Mouse (Mus musculus) regulatory T cell (primary cell): ENCODE results near the gene Ephb2.

ENCODE experiments used
- in situ Hi-C: fragments of 300-600 bp; cut with MboI, MseI; formaldehyde crosslinking; loops from one replicate; pipeline ENCODE4 v1.15.1; 2025; ENCODE audit warnings: high pct_unique_total_duplicates

The Ephb2 gene

GRCm38 (mm10) chr4:136835621-136836386, at the start of gene Ephb2:
Gene Ephb2 (minus strand): TSS chr4:136835988.
- in situ Hi-C loops: no loop called here

- in situ Hi-C loops: no loop called here
Observed at GRCm38 (mm10) chr4:136878601-136879000, 42.8 kb upstream of the Ephb2 start.

GRCm38 (mm10) chr4:136878171-136878570, 42.4 kb upstream of the Ephb2 start:
- in situ Hi-C loops: no loop called here

- in situ Hi-C loops: no loop called here
Observed at GRCm38 (mm10) chr4:136876971-136877370, 41.2 kb upstream of the Ephb2 start.

- in situ Hi-C loops: no loop called here
Observed at GRCm38 (mm10) chr4:136875012-136875411, 39.2 kb upstream of the Ephb2 start.

- in situ Hi-C loops: no loop called here
Observed at GRCm38 (mm10) chr4:136868371-136868770, 32.6 kb upstream of the Ephb2 start.

GRCm38 (mm10) chr4:136867690-136868345, 32.0 kb upstream of the Ephb2 start:
- in situ Hi-C loops: no loop called here

- in situ Hi-C loops: no loop called here
Observed at GRCm38 (mm10) chr4:136865531-136865930, 29.7 kb upstream of the Ephb2 start.

- in situ Hi-C loops: no loop called here
Observed at GRCm38 (mm10) chr4:136864751-136865470, 29.1 kb upstream of the Ephb2 start.

GRCm38 (mm10) chr4:136863517-136863916, 27.7 kb upstream of the Ephb2 start:
- in situ Hi-C loops: no loop called here

- in situ Hi-C loops: no loop called here
Observed at GRCm38 (mm10) chr4:136862411-136862810, 26.6 kb upstream of the Ephb2 start.

- in situ Hi-C loops: no loop called here
Observed at GRCm38 (mm10) chr4:136861806-136862205, 26.0 kb upstream of the Ephb2 start.

- in situ Hi-C loops: no loop called here
Observed at GRCm38 (mm10) chr4:136860022-136860421, 24.2 kb upstream of the Ephb2 start.

GRCm38 (mm10) chr4:136855081-136855480, 19.3 kb upstream of the Ephb2 start:
- in situ Hi-C loops: no loop called here

- in situ Hi-C loops: no loop called here
Observed at GRCm38 (mm10) chr4:136852989-136853388, 17.2 kb upstream of the Ephb2 start.

GRCm38 (mm10) chr4:136852119-136852518, 16.3 kb upstream of the Ephb2 start:
- in situ Hi-C loops: no loop called here

- in situ Hi-C loops: no loop called here
Observed at GRCm38 (mm10) chr4:136848565-136848964, 12.8 kb upstream of the Ephb2 start.

GRCm38 (mm10) chr4:136847166-136847565, 11.4 kb upstream of the Ephb2 start:
- in situ Hi-C loops: no loop called here

- in situ Hi-C loops: loop anchor here (5.0 kb wide), 1 partner anchor 166 kb away; no protein-coding TSS in a partner anchor
Observed at GRCm38 (mm10) chr4:136842802-136843201, 7.0 kb upstream of the Ephb2 start.

- in situ Hi-C loops: loop anchor here (5.0 kb wide), 1 partner anchor 165 kb away; no protein-coding TSS in a partner anchor
Observed at GRCm38 (mm10) chr4:136842033-136842432, 6.2 kb upstream of the Ephb2 start.

GRCm38 (mm10) chr4:136841056-136841455, 5.3 kb upstream of the Ephb2 start:
- in situ Hi-C loops: loop anchor here (5.0 kb wide), 1 partner anchor 164 kb away; no protein-coding TSS in a partner anchor

- in situ Hi-C loops: no loop called here
Observed at GRCm38 (mm10) chr4:136838462-136838861, 2.7 kb upstream of the Ephb2 start.
